Comparison of ENCODE assay signal across 9 mouse cellular contexts in the genomic region with DNA sequence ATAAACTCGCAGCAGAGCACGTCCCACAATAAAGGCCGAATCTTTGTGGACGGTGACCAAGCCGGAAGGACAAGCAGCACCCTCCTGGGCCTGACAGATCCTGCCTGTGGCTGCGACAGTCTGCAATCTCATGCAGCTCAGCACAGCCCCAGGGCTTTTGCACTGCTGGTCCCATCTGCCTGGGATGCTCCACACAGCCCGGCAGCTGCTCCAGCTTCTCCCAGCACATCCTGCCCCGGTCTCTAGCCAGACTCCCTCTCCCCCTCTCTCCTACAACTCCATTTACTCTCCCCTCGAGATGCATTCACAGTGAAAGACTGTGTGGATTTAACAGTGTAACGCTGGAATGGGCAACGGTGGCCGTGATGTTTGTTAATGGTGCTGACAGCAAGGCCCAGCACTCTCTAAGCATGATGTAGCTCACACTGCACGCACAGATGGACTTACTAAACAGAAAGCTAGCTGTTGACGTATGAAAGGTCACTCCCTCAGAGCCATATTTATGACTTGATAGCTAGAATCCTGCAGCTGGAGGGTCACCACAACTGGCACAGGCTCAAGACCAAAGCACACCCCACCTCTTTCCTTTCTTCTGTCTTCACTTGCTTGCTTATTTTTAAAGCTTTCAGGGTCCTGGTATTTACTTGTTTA.
DNase-seq lines count a peak whose midpoint lies in the region; ATAC-seq and TF ChIP-seq lines count a peak whose summit lies in the region.
"Had no signal": no experiment of that assay in that cellular context is flagged by ENCODE, and none has a peak within 500 bp of the region (broad histone marks: within the 10 kb centered on the region; RNA-seq: fewer than 3 reads in every experiment).

No protein-coding gene starts in this region.

- ATAC-seq in hindbrain, embryonic 11.5 days (ENCODE audit: low FRiP score) = no peak
- no peak for ATAC-seq in intestine, postnatal 0 days
- peak; percentile 49 for ATAC-seq in neural tube, embryonic 15.5 days (ENCODE audit: low FRiP score)
- ATAC-seq: activated CD4-positive, CD25-positive, alpha-beta regulatory T cell, adult 4 months; forebrain, embryonic 14.5 days had no signal

- WGBS in hindbrain, embryonic 11.5 days = 86% methylated on average over 14 of the region's 14 CpGs
- WGBS in intestine, postnatal 0 days = 72% methylated on average over 14 of the region's 14 CpGs
- WGBS in neural tube, embryonic 15.5 days = 35% methylated on average over 14 of the region's 14 CpGs

- TF ChIP-seq CTCF in intestine, postnatal 0 days (IDR thresholded peaks at IDR 0.05; ENCODE audit: low read depth) = no peak

- peaks cover 8% of the 10 kb centered on the region for H3K36me3 ChIP-seq in hindbrain, embryonic 11.5 days (ENCODE audit: control insufficient read depth, insufficient read depth, low read length)
- H3K36me3 ChIP-seq in intestine, postnatal 0 days (ENCODE audit: control insufficient read depth, insufficient read depth) = peaks cover 55% of the 10 kb centered on the region
- peaks cover 45% of the 10 kb centered on the region for H3K36me3 ChIP-seq in neural tube, embryonic 15.5 days

- H3K27ac ChIP-seq in hindbrain, embryonic 11.5 days (ENCODE audit: low read depth, low read length) = peak overlapping the region; percentile 33
- H3K27ac ChIP-seq in intestine, postnatal 0 days (ENCODE audit: low read depth, low read length) = peak overlapping the region; percentile 21; the same call in 1 of the 2 replicates
- H3K27ac ChIP-seq in neural tube, embryonic 15.5 days (replicated peaks) = peak overlapping the region; percentile 74

- no peak overlapping the region for H3K4me2 ChIP-seq in hindbrain, embryonic 11.5 days (replicated peaks; ENCODE audit: low read depth, low read length)
- H3K4me2 ChIP-seq in intestine, postnatal 0 days (replicated peaks; ENCODE audit: low read depth) = no peak overlapping the region
- H3K4me2 ChIP-seq in neural tube, embryonic 15.5 days = no peak overlapping the region

- H3K9me3 ChIP-seq in hindbrain, embryonic 11.5 days (ENCODE audit: control insufficient read depth, low read length) = no peaks in the 10 kb centered on the region
- no peaks in the 10 kb centered on the region for H3K9me3 ChIP-seq in intestine, postnatal 0 days (ENCODE audit: control insufficient read depth)
- no peaks in the 10 kb centered on the region for H3K9me3 ChIP-seq in neural tube, embryonic 15.5 days (replicated peaks)

- 0 out of 2 replicates have a peak, but pooled peaks cover 2% of the 10 kb centered on the region for H3K4me1 ChIP-seq in hindbrain, embryonic 11.5 days (replicated peaks; ENCODE audit: control insufficient read depth, insufficient read depth, low read length)
- no peaks in the 10 kb centered on the region for H3K4me1 ChIP-seq in intestine, postnatal 0 days (replicated peaks; ENCODE audit: control insufficient read depth, insufficient read depth, low read length)
- H3K4me1 ChIP-seq in neural tube, embryonic 15.5 days = peaks cover 39% of the 10 kb centered on the region

- peak; percentile 65 to 69 for DNase-seq in kidney, postnatal 4 days
- DNase-seq in kidney, adult 9 months = no peak
- peak; percentile 33 for DNase-seq in hindbrain, embryonic 11.5 days (ENCODE audit: low spot score)
- DNase-seq in cerebellum, adult 11 months = no peak
- DNase-seq in adrenal gland, postnatal 10 days = no peak

- no peak overlapping the region for H3K4me3 ChIP-seq in hindbrain, embryonic 11.5 days (ENCODE audit: low read depth, low read length)
- no peak overlapping the region for H3K4me3 ChIP-seq in intestine, postnatal 0 days (ENCODE audit: low read depth, low read length)
- H3K4me3 ChIP-seq in neural tube, embryonic 15.5 days (replicated peaks) = no peak overlapping the region

- H3K27me3 ChIP-seq in hindbrain, embryonic 11.5 days (ENCODE audit: control insufficient read depth, insufficient read depth, low read length) = no peaks in the 10 kb centered on the region
- no peaks in the 10 kb centered on the region for H3K27me3 ChIP-seq in intestine, postnatal 0 days (replicated peaks; ENCODE audit: control insufficient read depth, insufficient read depth, low read length)
- no peaks in the 10 kb centered on the region for H3K27me3 ChIP-seq in neural tube, embryonic 15.5 days (replicated peaks)

- H3K9ac ChIP-seq in hindbrain, embryonic 11.5 days (ENCODE audit: low read depth, low read length) = no peak overlapping the region
- H3K9ac ChIP-seq in intestine, postnatal 0 days (ENCODE audit: low read depth, low read length) = no peak overlapping the region
- H3K9ac ChIP-seq in neural tube, embryonic 15.5 days (replicated peaks) = no peak overlapping the region

Comparison
In these comparisons a context has a peak if more than half of its experiments do, and no peak if none do; other contexts are left out.
1. DNase-seq: peak in kidney, postnatal 4 days (2 of 2) and hindbrain, embryonic 11.5 days (single experiment); none in kidney, adult 9 months (single experiment), cerebellum, adult 11 months (single experiment) and adrenal gland, postnatal 10 days (single experiment).
2. H3K27ac ChIP-seq: peak in every context shown above with its lines; median percentile 74 in neural tube, embryonic 15.5 days; 33 in hindbrain, embryonic 11.5 days; 21 in intestine, postnatal 0 days.